Mouse (Mus musculus): ENCODE measurements around the gene Aqp2.

GRCm38 (mm10) chr15:99597596-99597995 lies 18.7 kb downstream of the Aqp2 start:
- no peak for TF ChIP-seq CTCF (IDR thresholded peaks at IDR 0.05; ENCODE audit: low read depth)
- no peak for TF ChIP-seq EP300 (optimal IDR thresholded peaks at IDR 0.05)
